Mouse (Mus musculus) layer of hippocampus, postnatal 36 days (tissue): ENCODE measurements at regions not wholly inside any gene's neighbourhood (a gene's known extent, or its start where the extent isn't known, plus 50 kb on each side); places are given as distances from the start of the nearest gene placed in this dataset.

Experiments
- DNase-seq, 2 experiments: peaks; one replicate each; pipeline ENCODE4 v3.0.0; 2022

GRCm38 (mm10) chr12:15392641-15393040, 424.1 kb downstream of the Trib2 start:
- no peak for DNase-seq

DNA sequence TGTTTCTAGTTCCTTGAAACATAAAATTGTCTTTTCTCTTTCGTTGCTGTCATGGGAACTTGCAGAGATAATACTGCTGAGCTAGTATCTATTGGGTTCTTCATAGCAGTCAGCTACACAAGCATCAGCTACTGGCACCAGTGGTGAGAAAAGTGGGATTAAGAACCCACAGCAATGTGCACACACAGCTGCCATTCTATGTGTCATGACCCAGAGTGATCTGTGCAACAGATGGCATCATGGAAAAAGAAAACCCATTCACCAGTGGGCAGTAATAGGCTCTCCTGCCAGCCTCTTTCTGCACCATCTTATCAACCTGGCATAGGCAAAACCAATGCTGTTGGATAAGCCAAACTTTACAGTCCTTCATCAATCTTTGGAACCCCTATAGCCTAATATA, 428.1 kb downstream of the Trib2 start:
- DNase-seq, result no peak

- DNase-seq, result no peak
These were observed 458.9 kb downstream of the Trib2 start for GRCm38 (mm10) chr12:15357808-15358207.

- no peak for DNase-seq
These were observed 495.8 kb downstream of the Trib2 start for GRCm38 (mm10) chr12:15320697-15321449.

- DNase-seq, result no peak
These were observed 497.1 kb downstream of the Trib2 start for GRCm38 (mm10) chr12:15319647-15320046.

GRCm38 (mm10) chr12:15294898-15295297, 521.8 kb downstream of the Trib2 start:
- DNase-seq, result no peak

DNA sequence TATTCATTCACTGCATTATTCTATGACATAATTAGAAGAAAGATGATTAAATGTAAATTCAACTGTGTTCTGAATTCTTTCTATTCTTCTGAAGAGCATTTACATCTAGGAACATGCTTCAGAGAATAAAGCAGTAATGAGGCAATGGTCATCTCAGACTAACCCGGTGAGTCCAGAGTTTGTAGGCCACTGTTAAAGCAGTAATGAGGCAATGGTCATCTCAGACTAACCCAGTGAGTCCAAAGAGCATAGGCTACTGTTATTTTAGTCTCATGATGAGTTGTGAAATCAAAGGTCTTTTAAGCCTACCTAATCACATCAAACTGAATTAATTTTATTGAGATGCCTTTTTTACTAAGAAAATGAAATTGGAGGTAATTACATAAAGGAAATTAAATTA, 554.6 kb downstream of the Trib2 start:
- DNase-seq, result no peak

DNA sequence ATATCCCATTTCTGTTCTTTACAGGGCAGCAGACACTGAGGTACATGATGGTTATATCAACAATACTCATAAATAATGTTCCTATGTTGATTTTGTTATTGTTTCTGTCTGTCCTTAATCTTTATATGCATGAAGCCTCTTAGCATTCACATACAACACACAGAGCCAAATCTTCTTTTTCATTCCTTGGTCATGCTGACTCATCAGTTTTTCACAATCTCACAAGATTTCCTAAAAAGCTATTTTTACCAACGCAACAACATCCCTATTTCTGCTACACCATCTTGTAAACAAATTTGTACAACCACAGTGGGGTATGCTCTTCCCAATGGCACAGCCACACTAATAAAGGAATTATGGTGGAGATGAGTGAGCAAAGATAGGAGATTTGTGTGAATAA, 555.1 kb downstream of the Trib2 start:
- DNase-seq, result no peak

- DNase-seq, result no peak
These were observed 555.8 kb downstream of the Trib2 start for GRCm38 (mm10) chr12:15260907-15261415.

GRCm38 (mm10) chr12:15244966-15245365, 571.8 kb downstream of the Trib2 start:
- DNase-seq, result no peak

GRCm38 (mm10) chr12:15222497-15223170, 594.1 kb downstream of the Trib2 start:
- DNase-seq, result no peak

GRCm38 (mm10) chr12:15218504-15218903, 598.2 kb downstream of the Trib2 start:
- no peak for DNase-seq

DNA sequence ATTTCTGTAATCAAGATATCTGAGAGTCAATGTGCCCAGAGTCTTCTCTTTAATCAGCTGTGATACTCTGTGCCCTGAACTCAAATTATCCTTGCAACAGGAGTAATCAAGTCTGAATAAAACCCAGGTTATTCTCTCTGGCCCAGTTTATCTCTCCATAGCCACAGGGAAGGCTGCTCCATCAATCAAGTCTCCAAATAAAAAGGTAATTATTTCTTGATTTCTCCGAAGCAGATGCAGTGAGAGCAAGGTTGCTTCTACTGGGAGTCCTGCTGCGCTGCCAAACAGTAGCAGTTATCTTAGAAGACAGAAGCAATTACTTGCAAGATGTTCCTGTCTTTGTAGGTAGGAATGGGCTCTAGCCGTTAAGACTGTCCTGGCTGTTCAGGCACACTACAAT, 600.5 kb downstream of the Trib2 start:
- DNase-seq, result no peak

DNA sequence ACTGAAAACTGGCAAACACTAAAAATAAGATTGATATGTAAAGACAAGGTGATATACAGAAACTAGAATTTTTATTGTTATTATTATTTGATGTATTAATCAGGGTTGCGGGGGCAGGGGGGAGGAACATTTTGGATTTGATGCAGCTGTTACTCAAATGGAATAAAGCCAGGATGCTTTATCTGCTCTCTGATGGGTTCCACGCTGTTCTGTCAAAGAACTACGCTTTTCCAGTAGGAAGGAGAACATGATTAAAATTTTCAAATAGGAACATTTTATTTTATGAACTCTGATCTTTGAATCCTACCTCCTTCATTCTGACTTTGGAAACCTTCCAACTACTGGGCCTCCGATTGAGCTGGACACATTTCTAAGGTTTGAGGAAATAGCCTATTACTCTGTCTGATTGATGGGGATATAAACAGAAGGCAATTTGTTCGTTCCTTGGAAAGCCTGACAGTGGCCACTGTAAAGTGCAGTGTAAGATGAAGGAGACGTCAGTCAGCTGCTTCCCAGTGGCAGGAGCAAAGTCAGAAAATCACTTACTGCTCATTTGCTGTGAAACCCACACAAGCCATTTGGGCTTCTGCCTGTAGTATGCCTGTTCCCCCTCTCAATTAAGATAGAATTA, 642.2 kb downstream of the Trib2 start:
- peak in 1 of 2 experiments; percentile 4 for DNase-seq

DNA sequence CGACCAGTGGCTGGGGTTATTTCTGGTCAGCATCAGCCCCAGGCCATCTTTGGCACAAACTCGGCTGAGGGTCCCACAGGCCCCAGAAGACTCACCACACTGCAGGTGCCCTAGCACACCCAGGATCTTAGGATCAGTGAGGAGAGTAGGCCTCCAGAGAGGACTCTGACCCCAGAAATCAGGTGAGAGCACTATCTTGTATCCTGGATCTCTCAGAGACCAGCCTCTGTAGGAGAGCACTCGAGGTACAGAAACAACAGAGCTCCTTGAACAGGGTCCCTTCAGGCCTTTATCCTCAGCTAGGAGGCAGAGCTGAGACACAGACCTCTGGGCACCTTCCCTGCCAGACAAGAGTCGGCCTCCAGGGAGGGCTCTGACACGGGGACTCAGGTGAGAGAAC, 654.1 kb downstream of the Trib2 start:
- DNase-seq, result no peak

DNA sequence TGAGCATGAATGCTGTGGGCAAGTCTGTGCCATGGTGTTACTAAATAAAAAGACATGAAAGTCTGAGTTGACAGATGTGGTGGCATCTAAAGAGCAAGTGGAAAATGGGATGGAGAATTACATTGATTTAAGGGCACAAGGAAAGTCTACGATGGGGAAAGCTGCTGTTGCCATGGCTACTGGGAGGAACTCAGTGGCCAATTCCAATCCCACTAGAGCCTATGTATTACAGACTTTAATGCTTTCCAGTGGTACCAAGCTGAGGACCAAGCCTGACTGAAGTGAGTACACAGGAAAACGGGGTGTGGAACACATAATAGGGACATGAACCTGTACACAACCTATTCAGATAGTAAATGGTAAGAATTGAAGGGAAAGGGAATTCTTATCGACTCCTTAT, 654.9 kb downstream of the Trib2 start:
- DNase-seq, result no peak

- no peak for DNase-seq
These were observed 656.2 kb downstream of the Trib2 start for GRCm38 (mm10) chr12:15160478-15160998.

- no peak for DNase-seq
These were observed 670.3 kb downstream of the Trib2 start for GRCm38 (mm10) chr12:15146398-15146797.

DNA sequence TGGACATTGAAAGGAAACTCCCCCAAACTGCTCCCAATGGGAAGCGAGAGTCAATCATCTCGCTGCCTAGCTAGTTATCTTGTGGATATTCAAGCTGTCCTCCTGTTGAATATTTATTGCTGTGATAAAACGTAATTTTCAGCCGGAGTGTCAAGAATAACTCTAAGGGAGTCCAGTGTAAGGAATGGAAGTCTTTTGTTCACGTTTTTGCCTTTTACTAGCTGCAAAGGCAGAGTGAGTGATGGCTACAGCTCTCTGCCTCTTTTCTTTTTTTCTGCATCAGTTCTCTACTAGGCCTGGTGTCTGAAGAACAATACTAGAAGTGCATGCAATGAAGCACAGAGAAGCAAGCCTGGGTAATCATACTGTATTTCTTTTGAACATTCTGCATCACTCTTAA, 679.7 kb downstream of the Trib2 start:
- no peak for DNase-seq

DNA sequence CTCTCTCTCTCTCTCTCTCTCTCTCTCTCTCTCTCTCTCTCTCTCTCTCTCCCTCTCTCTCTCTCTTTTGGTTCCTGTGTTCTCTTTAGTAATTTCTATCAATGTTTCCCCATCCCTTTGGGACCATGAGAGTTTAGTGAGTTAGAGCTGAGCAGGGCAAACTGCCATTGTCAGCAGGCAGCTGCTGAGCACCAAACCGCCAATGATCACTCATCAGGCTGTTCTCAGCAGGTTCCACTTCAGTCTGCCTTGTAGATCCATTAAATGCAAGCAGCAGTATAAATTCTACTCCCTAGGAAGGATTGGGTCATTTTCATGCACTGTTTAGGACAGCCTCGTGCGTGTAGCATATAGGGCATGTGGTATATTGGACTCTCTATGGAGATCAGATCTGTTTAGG, 692.5 kb downstream of the Trib2 start:
- DNase-seq, result no peak

DNA sequence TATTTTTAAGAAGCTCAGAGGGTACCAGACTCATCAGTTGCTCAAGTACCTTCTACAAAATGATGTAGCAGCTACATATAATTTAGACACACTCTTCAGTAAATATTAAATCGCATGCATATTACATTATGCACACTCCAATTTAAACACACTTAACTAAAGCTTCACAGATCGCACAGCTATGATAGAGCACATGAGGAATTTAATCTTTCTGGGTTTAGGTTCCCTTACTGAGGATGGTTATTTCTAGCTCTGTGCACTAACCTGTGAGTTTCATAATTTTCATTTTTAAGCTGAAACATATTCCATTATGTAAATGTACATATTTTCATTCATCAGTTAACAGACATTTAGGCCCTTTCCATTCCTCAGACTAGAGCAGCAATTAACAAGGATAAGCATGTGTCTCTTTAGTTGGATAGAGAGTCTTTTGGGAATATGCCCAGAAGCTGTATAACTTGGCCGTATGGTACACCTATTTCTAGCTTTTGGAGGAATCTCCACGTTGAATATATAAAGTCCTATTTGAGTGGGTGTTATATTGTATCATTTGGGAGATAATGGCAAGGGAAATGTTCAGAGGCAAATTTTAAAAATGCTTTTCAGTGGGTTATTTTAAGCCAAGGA, 694.0 kb downstream of the Trib2 start:
- no peak for DNase-seq

- DNase-seq, result no peak
These were observed 701.2 kb downstream of the Trib2 start for GRCm38 (mm10) chr12:15115556-15115955.

DNA sequence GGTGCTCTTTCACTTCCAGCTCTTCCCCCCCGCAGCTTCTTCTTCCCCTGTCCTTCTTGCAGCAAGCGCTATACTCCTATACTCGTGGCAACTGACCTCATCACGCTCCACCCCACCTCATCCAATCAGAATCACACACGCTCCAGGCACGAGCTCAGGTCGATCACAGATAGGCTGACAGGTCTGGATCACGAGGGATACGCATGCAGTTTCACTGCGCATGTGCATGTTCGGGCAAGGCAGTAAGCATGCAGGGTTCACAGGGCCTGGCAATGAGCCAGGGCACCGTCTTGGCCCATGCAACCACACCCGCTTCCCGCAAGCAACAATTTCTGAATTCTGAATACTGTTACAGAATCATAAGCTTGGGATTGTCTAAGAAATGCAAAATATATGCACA, 701.9 kb downstream of the Trib2 start:
- no peak for DNase-seq
